Mouse (Mus musculus): ENCODE data around the gene Prss54.

Prss54 gene

GRCm38 (mm10) chr8:95551577-95551976 lies 24.6 kb downstream of the Prss54 start:
- no peak for DNase-seq (ENCODE audit: low spot score in 2 of 2)

GRCm38 (mm10) chr8:95549871-95550829 lies 26.0 kb downstream of the Prss54 start:
- no peak for DNase-seq (ENCODE audit: low spot score in 2 of 2)

- no peak for DNase-seq (ENCODE audit: low spot score in 2 of 2)
Observed at GRCm38 (mm10) chr8:95547931-95548330, 28.2 kb downstream of the Prss54 start.

GRCm38 (mm10) chr8:95546986-95547385 lies 29.2 kb downstream of the Prss54 start:
- no peak for DNase-seq (ENCODE audit: low spot score in 2 of 2)

- no peak for DNase-seq (ENCODE audit: low spot score in 2 of 2)
Observed at GRCm38 (mm10) chr8:95545815-95546214, 30.3 kb downstream of the Prss54 start.

- no peak for DNase-seq (ENCODE audit: low spot score in 2 of 2)
Observed at GRCm38 (mm10) chr8:95543065-95543464, 33.1 kb downstream of the Prss54 start.

- DNase-seq (ENCODE audit: low spot score in 2 of 2) = peak in 1 of 2 experiments; percentile 8
Observed at GRCm38 (mm10) chr8:95542191-95542590, 33.9 kb downstream of the Prss54 start.

- no peak for DNase-seq (ENCODE audit: low spot score in 2 of 2)
Observed at GRCm38 (mm10) chr8:95539487-95539886, 36.7 kb downstream of the Prss54 start.

- DNase-seq (ENCODE audit: low spot score in 2 of 2) = peak; percentile 41 to 49
Observed at GRCm38 (mm10) chr8:95533584-95534387, 42.4 kb downstream of the Prss54 start, which contains the start of gene Ccdc113. Ccdc113 (plus strand) TSS chr8:95534085.

GRCm38 (mm10) chr8:95532206-95532605 lies 43.9 kb downstream of the Prss54 start:
- DNase-seq (ENCODE audit: low spot score in 2 of 2) = no peak

GRCm38 (mm10) chr8:95528750-95529310 lies 47.3 kb downstream of the Prss54 start:
- DNase-seq (ENCODE audit: low spot score in 2 of 2) = no peak

GRCm38 (mm10) chr8:95528194-95528593 lies 47.9 kb downstream of the Prss54 start:
- no peak for DNase-seq (ENCODE audit: low spot score in 2 of 2)

GRCm38 (mm10) chr8:95523991-95524390 lies 52.1 kb downstream of the Prss54 start:
- DNase-seq (ENCODE audit: low spot score in 2 of 2) = no peak

GRCm38 (mm10) chr8:95516928-95517327 lies 59.2 kb downstream of the Prss54 start:
- DNase-seq (ENCODE audit: low spot score in 2 of 2) = no peak

GRCm38 (mm10) chr8:95513219-95513618 lies 62.9 kb downstream of the Prss54 start:
- DNase-seq (ENCODE audit: low spot score in 2 of 2) = peak; percentile 74 to 75

- DNase-seq (ENCODE audit: low spot score in 2 of 2) = no peak
Observed at GRCm38 (mm10) chr8:95512257-95512656, 63.9 kb downstream of the Prss54 start.
